8 mouse cellular contexts compared by ENCODE assay signal in genomic region chr5:52741391-52742111, GRCm38 (mm10). TPM values are rescaled to one million over a fixed set of nuclear protein-coding genes. Genes with fewer than 3 reads are reported as not detected.
DNase-seq lines count a peak whose midpoint lies in the region; ATAC-seq lines count a peak whose summit lies in the region.

Gene Pi4k2b, plus strand, starts transcription at chr5:52741574.

- no peaks in the 10 kb centered on the region for H3K27me3 ChIP-seq in intestine, embryonic 14.5 days (replicated peaks; ENCODE audit: control insufficient read depth, insufficient read depth, low read length)
- H3K27me3 ChIP-seq in midbrain, embryonic 10.5 days (ENCODE audit: low read depth, poor library complexity, severe bottlenecking) = no peaks in the 10 kb centered on the region

- H3K4me1 ChIP-seq in intestine, embryonic 14.5 days (replicated peaks; ENCODE audit: control insufficient read depth, insufficient read depth, low read length) = peaks cover 8% of the 10 kb centered on the region
- peaks cover 9% of the 10 kb centered on the region for H3K4me1 ChIP-seq in midbrain, embryonic 10.5 days

- peak; percentile 92 for ATAC-seq in intestine, embryonic 14.5 days (replicated peaks; ENCODE audit: low FRiP score, low TSS enrichment, low read depth)

- under 1% methylated on average over 41 of the region's 75 CpGs for WGBS in intestine, embryonic 14.5 days
- WGBS in midbrain, embryonic 10.5 days = under 1% methylated on average over 75 of the region's 75 CpGs

- no peaks in the 10 kb centered on the region for H3K9me3 ChIP-seq in intestine, embryonic 14.5 days (ENCODE audit: control insufficient read depth, low read length)
- no peaks in the 10 kb centered on the region for H3K9me3 ChIP-seq in midbrain, embryonic 10.5 days (replicated peaks)

- peak within 1 kb of the TSS; percentile 49 for H3K4me3 ChIP-seq in intestine, embryonic 14.5 days (ENCODE audit: low read depth, low read length)
- peak within 1 kb of the TSS; percentile 87 for H3K4me3 ChIP-seq in midbrain, embryonic 10.5 days

- peak within 1 kb of the TSS; percentile 49 for H3K4me2 ChIP-seq in intestine, embryonic 14.5 days (ENCODE audit: low read length)

- peak within 1 kb of the TSS; percentile 79 for H3K27ac ChIP-seq in intestine, embryonic 14.5 days (ENCODE audit: low read depth)
- H3K27ac ChIP-seq in midbrain, embryonic 10.5 days (replicated peaks) = peak within 1 kb of the TSS; percentile 91

- no peaks in the 10 kb centered on the region for H3K36me3 ChIP-seq in intestine, embryonic 14.5 days (ENCODE audit: control insufficient read depth, insufficient read depth, low read length)
- no peaks in the 10 kb centered on the region for H3K36me3 ChIP-seq in midbrain, embryonic 10.5 days

- intact Hi-C loops in gastrocnemius, postnatal 14 days (cut with DNase I; ENCODE audit: low total_unique reads) = no loop called here
- intact Hi-C loops in left cerebral cortex, postnatal 36 days (cut with DNase I) = loop anchor here (5.0 kb wide), 1 partner anchor 71 kb away; no protein-coding TSS in a partner anchor

- peak; percentile 82 for DNase-seq in adipocyte (ENCODE audit: low spot score)
- peak; percentile 85 for DNase-seq in embryo, embryonic 10 days (ENCODE audit: low spot score)
- DNase-seq in gastrocnemius, postnatal 14 days = peak; percentile 87
- peak; percentile 91 for DNase-seq in intestine, embryonic 14.5 days (ENCODE audit: low spot score)
- DNase-seq in left cerebral cortex, postnatal 36 days (ENCODE audit: low spot score in 2 of 2) = peak; percentile 43 to 70
- DNase-seq in midbrain, embryonic 10.5 days (ENCODE audit: low spot score) = peak; percentile 87
- peak; percentile 10 to 33 for DNase-seq in right cerebral cortex, postnatal 36 days (ENCODE audit: low spot score in 2 of 2)
- peak; percentile 89 for DNase-seq in yolk sac, embryonic 10.5 days (ENCODE audit: low spot score)

- H3K9ac ChIP-seq in intestine, embryonic 14.5 days (ENCODE audit: low read length) = peak within 1 kb of the TSS; percentile 74

RNA-seq across cellular contexts. Expression of gene Pi4k2b, which starts in this region (rescaled TPM):
- 1 to 10 TPM; 2.2 to 2.4 TPM for total RNA-seq in gastrocnemius, postnatal 14 days (2021)
- polyA plus RNA-seq in intestine, embryonic 14.5 days (2014; fragmentation: Nextera tagmentation; extraction: Ambion mirVana) = 18.8 and 21.5 TPM in 2 replicates
- total RNA-seq in left cerebral cortex, postnatal 36 days (2021) = 1 to 10 TPM; 2.2 to 2.3 TPM
- polyA plus RNA-seq in midbrain, embryonic 10.5 days (2016; fragmentation: Nextera tagmentation; extraction: Ambion mirVana) = 13.3 and 15.7 TPM in 2 replicates

Comparison
In these comparisons a context has a peak if more than half of its experiments do, and no peak if none do; other contexts are left out.
1. Peak in every context shown above with its lines: DNase-seq, ATAC-seq, H3K4me3 ChIP-seq and H3K27ac ChIP-seq.
2. DNase-seq: peak in every context shown above with its lines; median percentile 91 in intestine, embryonic 14.5 days; 89 in yolk sac, embryonic 10.5 days; 87 in gastrocnemius, postnatal 14 days; 87 in midbrain, embryonic 10.5 days; 85 in embryo, embryonic 10 days; 82 in adipocyte; 56 in left cerebral cortex, postnatal 36 days; 22 in right cerebral cortex, postnatal 36 days.